Mouse (Mus musculus): ENCODE measurements around the gene Melk.

DNA sequence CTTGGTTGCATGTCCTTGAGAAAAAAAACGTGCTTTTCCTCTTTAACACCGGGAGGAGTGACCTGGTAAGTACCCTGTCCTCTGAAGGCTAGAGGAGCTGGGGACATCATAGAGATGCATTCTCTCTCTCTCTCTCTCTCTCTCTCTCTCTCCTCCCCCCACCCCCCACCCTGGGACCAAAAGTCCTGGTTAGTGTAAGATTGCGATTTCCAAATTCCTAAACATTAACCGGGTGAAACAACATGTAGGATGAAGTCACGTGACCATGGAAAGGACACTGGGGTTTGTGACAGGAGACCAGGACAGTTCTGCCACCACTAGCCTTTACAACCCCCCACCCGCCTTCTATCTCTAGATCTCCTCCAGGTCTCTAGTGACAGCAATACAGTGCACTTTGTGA is 47.5 kb upstream of the Melk start:
- TF ChIP-seq POLR2A (IDR thresholded peaks at IDR 0.05; ENCODE audit: borderline replicate concordance, low read depth, low read length) (no peak), CTCF (IDR thresholded peaks at IDR 0.05; ENCODE audit: low read depth, low read length) (no peak)

All from bone marrow macrophage, adult 2 months (primary cell).